Mouse (Mus musculus): ENCODE results near the gene 0610010F05Rik. TPM values are rescaled to one million over a fixed set of nuclear protein-coding genes. Genes with fewer than 3 reads are reported as not detected.

0610010F05Rik gene
- 33.4 TPM for polyA plus RNA-seq (2015; fragmentation: Illumina TruSeq; extraction: RNeasy Lipid Tissue Mini Kit (QIAGEN cat#74804); ENCODE audit: low read depth, low replicate concordance)

DNA sequence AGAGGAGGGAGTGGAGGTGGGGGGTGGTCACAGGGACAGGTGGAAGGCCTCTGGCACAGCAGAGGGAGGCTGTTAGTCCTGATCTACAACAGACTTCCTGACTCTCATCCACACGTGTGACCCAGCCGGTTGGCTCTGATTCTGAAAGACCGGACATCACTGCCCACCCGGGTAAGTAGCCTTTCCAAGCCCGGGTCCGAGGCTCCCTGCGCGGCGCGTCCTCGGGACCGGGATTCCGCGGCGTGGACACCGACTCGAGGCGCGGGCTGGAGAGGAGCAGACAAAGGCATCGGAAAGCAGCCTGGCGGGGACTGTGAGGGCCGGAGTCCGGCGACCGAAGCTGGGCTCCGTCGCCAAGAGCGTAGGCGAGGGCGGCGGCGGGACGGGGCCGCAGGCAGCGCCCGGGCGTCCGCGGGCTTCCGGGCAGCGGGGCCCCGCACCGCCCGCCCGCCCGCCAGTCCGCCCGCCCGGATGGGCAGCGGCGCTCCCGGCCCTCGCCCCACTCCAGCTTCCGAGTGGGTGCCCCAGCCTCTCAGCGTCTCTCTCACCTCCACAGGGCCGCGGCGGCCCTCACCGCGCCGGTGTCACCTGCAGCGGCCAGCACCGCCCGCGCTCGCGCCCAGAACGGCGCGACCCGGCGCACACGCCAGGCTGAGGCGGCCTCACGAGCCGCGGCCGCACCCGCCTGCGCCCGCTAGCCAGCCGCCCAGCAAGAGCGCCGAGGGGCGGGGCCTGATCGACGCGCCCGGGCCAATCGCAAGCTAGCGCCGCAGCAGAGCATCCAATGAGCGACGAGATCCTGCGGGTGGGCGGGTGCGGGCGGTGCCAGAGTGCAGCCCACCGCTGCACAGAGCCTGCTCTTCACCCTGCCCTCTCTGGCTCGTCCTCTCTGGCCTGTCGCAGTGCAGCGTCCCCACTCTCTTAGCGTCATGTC lies at the start of gene 0610010F05Rik:
TSS of gene 0610010F05Rik (minus strand) at position 695 of the 934 bp plus-strand sequence.

DNA sequence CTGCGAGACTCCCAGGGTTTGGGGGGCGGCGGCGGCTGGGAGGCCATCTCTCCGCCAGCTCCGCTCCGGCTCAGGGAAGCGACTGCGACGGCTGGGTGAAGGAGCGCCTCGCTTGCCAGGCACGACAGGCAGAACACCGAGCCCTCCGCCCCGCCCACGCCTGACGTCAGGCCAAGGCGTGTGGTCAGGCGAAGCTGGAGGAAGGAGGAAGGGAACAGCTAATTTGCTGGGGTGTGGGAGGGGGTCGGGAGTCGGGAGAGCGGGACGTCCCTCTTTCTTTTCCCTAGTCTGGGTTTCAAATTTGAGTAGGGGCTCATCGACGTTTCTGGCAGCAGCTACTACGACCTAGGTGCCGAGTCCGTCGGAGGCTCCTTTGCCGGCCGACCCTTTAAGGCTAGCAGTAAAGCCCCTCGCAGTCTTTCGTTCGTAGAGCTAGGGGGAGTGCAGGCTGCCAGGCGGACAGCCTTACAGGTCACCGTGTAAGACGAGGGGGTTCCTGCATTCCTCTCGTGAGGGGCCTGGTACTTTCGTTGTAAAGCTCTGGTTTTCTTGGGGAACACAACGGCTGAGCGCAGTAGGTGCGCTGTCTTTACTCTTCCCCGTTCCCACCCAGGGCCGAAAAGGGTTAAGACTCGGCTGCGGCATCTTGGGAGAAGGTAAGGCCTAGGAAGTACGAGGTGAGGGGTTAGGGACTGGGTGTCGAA lies 32.5 kb upstream of the 0610010F05Rik start, which contains the start of gene Pex13:
TSS of gene Pex13 (minus strand) at position 162 of the 704 bp plus-strand sequence.

DNA sequence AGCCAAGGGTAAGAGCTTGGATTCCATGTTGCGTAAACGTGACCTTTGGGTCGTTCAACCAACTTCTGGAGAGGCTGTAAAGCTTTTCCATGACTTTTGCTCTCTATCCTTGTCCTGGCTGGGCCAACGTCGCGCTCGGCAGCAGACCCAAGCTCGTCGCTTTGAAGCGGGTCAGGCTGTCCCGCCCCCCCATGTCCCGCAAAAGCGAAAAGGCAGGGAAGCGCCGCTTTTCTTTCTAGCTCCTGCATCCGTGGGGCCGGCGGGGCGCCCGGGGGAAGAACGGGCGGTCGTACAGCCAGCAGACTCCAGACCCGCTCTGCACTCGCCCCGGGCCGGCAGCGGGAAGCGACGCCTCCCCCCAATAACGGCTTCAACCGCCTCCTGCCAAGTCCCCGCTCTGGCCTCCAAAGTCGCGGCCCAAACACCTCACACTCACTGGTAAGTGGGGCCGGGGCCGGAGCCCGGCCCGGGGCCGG lies 31.9 kb upstream of the 0610010F05Rik start, which contains the start of gene Pus10:
TSS of gene Pus10 (plus strand) at position 364 of the 476 bp plus-strand sequence.

DNA sequence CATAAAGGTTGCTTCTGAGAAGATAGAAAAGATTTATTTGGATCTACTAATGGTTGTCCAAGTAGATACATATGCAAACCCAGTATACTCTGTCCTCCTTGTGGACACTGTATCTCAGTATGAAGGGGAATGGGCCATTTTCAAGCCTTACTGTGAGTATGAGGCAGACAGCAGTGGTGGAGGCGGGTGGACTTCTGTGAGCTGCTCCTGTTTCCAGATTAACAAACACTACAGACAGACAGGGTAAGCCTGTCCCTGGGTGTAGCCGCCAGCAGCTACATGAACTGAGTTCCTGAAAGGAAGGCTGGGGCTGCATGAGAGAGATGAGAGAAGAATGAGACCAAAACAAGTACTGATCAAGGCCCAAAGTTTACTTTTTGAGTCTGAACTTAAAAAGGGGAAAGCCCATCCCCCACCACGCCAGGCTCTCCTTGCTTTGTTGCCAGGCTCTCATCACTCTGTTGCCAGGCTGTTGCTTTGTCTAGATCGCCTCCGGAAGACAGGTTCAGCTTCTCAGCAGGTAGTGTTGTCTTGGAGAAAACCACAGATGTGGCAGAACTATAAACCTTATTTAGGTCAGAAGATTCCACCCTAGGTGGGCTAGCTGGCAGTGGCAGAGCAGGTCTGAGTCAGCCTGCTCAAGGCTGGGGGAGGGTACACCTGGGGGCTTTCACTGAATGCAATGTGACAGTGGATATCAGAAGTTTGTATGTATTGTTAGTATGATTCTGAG lies 112.8 kb downstream of the 0610010F05Rik start, which contains the start of gene 1700093K21Rik:
TSS of gene 1700093K21Rik (minus strand) at position 683 of the 733 bp plus-strand sequence.

Other genes starting within 250 kb of the 0610010F05Rik start
- 33.6 TPM for gene Ahsa2, start 135.6 kb downstream of the 0610010F05Rik start, polyA plus RNA-seq (2015; fragmentation: Illumina TruSeq; extraction: RNeasy Lipid Tissue Mini Kit (QIAGEN cat#74804); ENCODE audit: low read depth, low replicate concordance)
- not detected for gene 1700093K21Rik, start 112.5 kb downstream of the 0610010F05Rik start, polyA plus RNA-seq (2015; fragmentation: Illumina TruSeq; extraction: RNeasy Lipid Tissue Mini Kit (QIAGEN cat#74804); ENCODE audit: low read depth, low replicate concordance)
- gene Pus10, start 32.0 kb upstream of the 0610010F05Rik start, polyA plus RNA-seq (2015; fragmentation: Illumina TruSeq; extraction: RNeasy Lipid Tissue Mini Kit (QIAGEN cat#74804); ENCODE audit: low read depth, low replicate concordance), result 8.5 TPM
- 33.8 TPM for gene Pex13, start 32.3 kb upstream of the 0610010F05Rik start, polyA plus RNA-seq (2015; fragmentation: Illumina TruSeq; extraction: RNeasy Lipid Tissue Mini Kit (QIAGEN cat#74804); ENCODE audit: low read depth, low replicate concordance)
- 2.4 TPM for gene Rel, start 137.3 kb upstream of the 0610010F05Rik start, polyA plus RNA-seq (2015; fragmentation: Illumina TruSeq; extraction: RNeasy Lipid Tissue Mini Kit (QIAGEN cat#74804); ENCODE audit: low read depth, low replicate concordance)